Mouse (Mus musculus): ENCODE results near the gene Il16.

- no peak for TF ChIP-seq GATA1 (IDR thresholded peaks at IDR 0.05; ENCODE audit: low read length)
- no peak for TF ChIP-seq TAL1 (IDR thresholded peaks at IDR 0.05; ENCODE audit: low read length)
Observed at GRCm38 (mm10) chr7:83745413-83746106, at the start of gene Il16.
